Mouse (Mus musculus) hindbrain, postnatal 0 days (tissue): ENCODE measurements at regions not wholly inside any gene's neighbourhood (a gene's known extent, or its start where the extent isn't known, plus 50 kb on each side); places are given as distances from the start of the nearest gene placed in this dataset.
"Not testable (repeated sequence)": the region's sequence is repeated elsewhere in the genome, so short reads cannot be mapped to it uniquely, and the experiment has no call there.

Experiments
- ATAC-seq: fragments of 200-750 bp; cut with Nextera tagmentation; 2 replicates; pipeline ENCODE4 v1.8.0; 2017; ENCODE audit warnings: mild to moderate bottlenecking, moderate TSS enrichment, moderate library complexity
- DNase-seq: peaks from one replicate; pipeline ENCODE4 v3.0.0-alpha.2; 2015; ENCODE audit warnings: low spot score
- H3K27ac ChIP-seq: fragments of 300-500 bp; sonication (generic); 2 replicates; pipeline ENCODE4 v1.5.1; 2014; ENCODE audit warnings: mild to moderate bottlenecking
- H3K27me3 ChIP-seq: fragments of 300-500 bp; sonication (generic); 2 replicates; pipeline ENCODE4 v1.6.1; 2014; ENCODE audit warnings: low read length, mixed read lengths; ENCODE audit not compliant: insufficient read depth
- H3K36me3 ChIP-seq: fragments of 300-500 bp; sonication (generic); 2 replicates; pipeline ENCODE4 v1.6.1; 2014; ENCODE audit warnings: low read length, mixed read lengths; ENCODE audit not compliant: insufficient read depth
- H3K4me1 ChIP-seq: fragments of 300-500 bp; sonication (generic); 2 replicates; pipeline ENCODE4 v1.6.1; 2014; ENCODE audit warnings: antibody characterized with exemption, low read length, mixed read lengths; ENCODE audit not compliant: insufficient read depth
- H3K4me2 ChIP-seq: fragments of 300-500 bp; sonication (generic); 2 replicates; pipeline ENCODE4 v1.6.1; 2014; ENCODE audit warnings: low read depth, mild to moderate bottlenecking, low read length, moderate library complexity, mixed read lengths
- H3K4me3 ChIP-seq: fragments of 300-500 bp; sonication (generic); 2 replicates; pipeline ENCODE4 v1.5.1; 2014; ENCODE audit warnings: low read length
- H3K9ac ChIP-seq: fragments of 300-500 bp; sonication (generic); replicated peaks from 2 replicates; pipeline ENCODE4 v1.6.1; 2014; ENCODE audit warnings: mild to moderate bottlenecking, low read length, moderate library complexity, mixed read lengths
- H3K9me3 ChIP-seq: fragments of 300-500 bp; sonication (generic); 2 replicates; pipeline ENCODE4 v1.6.1; 2016; ENCODE audit warnings: low read length, mixed read lengths
- CTCF ChIP-seq: IDR thresholded peaks from 2 replicates; pipeline ENCODE4 v1.5.1; 2016; ENCODE audit warnings: antibody characterized with exemption, control low read depth, low read depth
- WGBS: fragments of 180-500 bp; shearing (Covaris S2); extraction: QIAGEN DNeasy Blood & Tissue Kit; methylation state at CpG from one replicate; pipeline ENCODE4 v1.1.7; 2014; 5-methylcytosine and 5-hydroxymethylcytosine counted together

GRCm38 (mm10) chr10:119083431-119083830, 156.4 kb downstream of the Cand1 start:
- no peaks in the 10 kb centered on the region for H3K9me3 ChIP-seq
- no peak overlapping the region for H3K4me2 ChIP-seq
- ATAC-seq (no peak), DNase-seq (no peak)
- no peak overlapping the region for H3K27ac ChIP-seq
- H3K36me3 ChIP-seq = no peaks in the 10 kb centered on the region
- H3K9ac ChIP-seq = no peak overlapping the region
- H3K27me3 ChIP-seq = no peaks in the 10 kb centered on the region
- 72% methylated on average over 4 of the region's 4 CpGs for WGBS
- no peaks in the 10 kb centered on the region for H3K4me1 ChIP-seq
- H3K4me3 ChIP-seq = no peak overlapping the region
- no peak for TF ChIP-seq CTCF

GRCm38 (mm10) chr10:119082861-119083260, 157.0 kb downstream of the Cand1 start:
- Histone ChIP-seq H3K27ac (no peak overlapping the region), H3K9ac (no peak overlapping the region), H3K27me3 (no peaks in the 10 kb centered on the region), H3K4me3 (no peak overlapping the region), H3K4me2 (no peak overlapping the region), H3K9me3 (no peaks in the 10 kb centered on the region), H3K36me3 (no peaks in the 10 kb centered on the region), H3K4me1 (no peaks in the 10 kb centered on the region)
- ATAC-seq = no peak
- WGBS = 86% methylated on average over 2 of the region's 2 CpGs
- no peak for DNase-seq
- TF ChIP-seq CTCF = no peak

GRCm38 (mm10) chr10:119081766-119082165, 158.1 kb downstream of the Cand1 start:
- not testable (repeated sequence) for DNase-seq, H3K36me3 ChIP-seq

GRCm38 (mm10) chr10:119076100-119076566, 163.7 kb downstream of the Cand1 start:
- WGBS = 12% methylated on average over 12 of the region's 12 CpGs
- Histone ChIP-seq H3K4me3 (no peak overlapping the region), H3K27ac (no peak overlapping the region), H3K4me2 (no peak overlapping the region), H3K36me3 (no peaks in the 10 kb centered on the region), H3K4me1 (no peaks in the 10 kb centered on the region), H3K9ac (no peak overlapping the region), H3K9me3 (no peaks in the 10 kb centered on the region), H3K27me3 (no peaks in the 10 kb centered on the region)
- ATAC-seq (no peak), DNase-seq (no peak)
- no peak for TF ChIP-seq CTCF

More at GRCm38 (mm10) chr10:119081766-119082165, 158.1 kb downstream of the Cand1 start:
- not testable (repeated sequence) for H3K9me3 ChIP-seq, H3K27ac ChIP-seq, H3K4me3 ChIP-seq, H3K27me3 ChIP-seq, H3K4me2 ChIP-seq, H3K9ac ChIP-seq, ATAC-seq, H3K4me1 ChIP-seq
- 83% methylated on average over 3 of the region's 3 CpGs for WGBS

GRCm38 (mm10) chr10:119074887-119075286, 165.0 kb downstream of the Cand1 start:
- Histone ChIP-seq H3K9me3 (no peaks in the 10 kb centered on the region), H3K4me2 (no peak overlapping the region), H3K27ac (no peak overlapping the region), H3K9ac (no peak overlapping the region), H3K4me1 (no peaks in the 10 kb centered on the region), H3K27me3 (no peaks in the 10 kb centered on the region), H3K36me3 (no peaks in the 10 kb centered on the region), H3K4me3 (no peak overlapping the region)
- TF ChIP-seq CTCF = no peak
- no peak for ATAC-seq
- DNase-seq = no peak
- 87% methylated on average over 15 of the region's 15 CpGs for WGBS

- DNase-seq = no peak
- no peak for ATAC-seq
- WGBS = 96% methylated on average over 3 of the region's 3 CpGs
- Histone ChIP-seq H3K4me2 (no peak overlapping the region), H3K9me3 (no peaks in the 10 kb centered on the region), H3K27me3 (no peaks in the 10 kb centered on the region), H3K4me3 (no peak overlapping the region), H3K27ac (no peak overlapping the region), H3K36me3 (no peaks in the 10 kb centered on the region), H3K4me1 (no peaks in the 10 kb centered on the region), H3K9ac (no peak overlapping the region)
- no peak for TF ChIP-seq CTCF
Observed at GRCm38 (mm10) chr10:119073991-119074390, 165.9 kb downstream of the Cand1 start.

GRCm38 (mm10) chr10:119069410-119069809, 170.4 kb downstream of the Cand1 start:
- H3K4me2 ChIP-seq = no peak overlapping the region
- H3K36me3 ChIP-seq = no peaks in the 10 kb centered on the region
- no peaks in the 10 kb centered on the region for H3K27me3 ChIP-seq
- WGBS = 89% methylated on average over 11 of the region's 11 CpGs
- no peak overlapping the region for H3K9ac ChIP-seq
- ATAC-seq (no peak), DNase-seq (no peak)
- H3K4me1 ChIP-seq = 0 out of 2 replicates have a peak, but pooled peaks cover 2% of the 10 kb centered on the region
- no peak for TF ChIP-seq CTCF
- H3K27ac ChIP-seq = no peak overlapping the region
- H3K9me3 ChIP-seq = no peaks in the 10 kb centered on the region
- H3K4me3 ChIP-seq = no peak overlapping the region
